Comparison of ENCODE assay signal across 16 mouse cellular contexts in genomic region chr14:22533501-22533900, GRCm38 (mm10).
DNase-seq lines count a peak whose midpoint lies in the region.
"Had no signal": no experiment of that assay in that cellular context is flagged by ENCODE, and none has a peak within 500 bp of the region (broad histone marks: within the 10 kb centered on the region; RNA-seq: fewer than 3 reads in every experiment).

No protein-coding gene starts in this region.

- DNase-seq in kidney, postnatal 14 days: peak; percentile 5
- no peak for DNase-seq in kidney, postnatal 10 days
- peak; percentile 8 for DNase-seq in ovary, adult 18-20 months (ENCODE audit: low spot score)
- no peak for DNase-seq in ovary, postnatal 14 days (ENCODE audit: low spot score)
- DNase-seq in lung, postnatal 14 days: peak; percentile 6
- no peak for DNase-seq in cerebellum, adult 11 months
- DNase-seq: adrenal gland, postnatal 36 days; cerebellum, adult 2 months; cerebellum, postnatal 14 days; forebrain, postnatal 0 days; gastrocnemius, postnatal 14 days; heart, postnatal 36 days; kidney, postnatal 4 days; liver, embryonic 13.5 days; retina, postnatal 1 day; right cerebral cortex, postnatal 25 days had no signal

Comparison
In these comparisons a context has a peak if more than half of its experiments do, and no peak if none do; other contexts are left out.
1. DNase-seq: peak in kidney, postnatal 14 days (single experiment), ovary, adult 18-20 months (single experiment) and lung, postnatal 14 days (single experiment); none in kidney, postnatal 10 days (single experiment), ovary, postnatal 14 days (single experiment) and cerebellum, adult 11 months (single experiment).